In the genomic region with DNA sequence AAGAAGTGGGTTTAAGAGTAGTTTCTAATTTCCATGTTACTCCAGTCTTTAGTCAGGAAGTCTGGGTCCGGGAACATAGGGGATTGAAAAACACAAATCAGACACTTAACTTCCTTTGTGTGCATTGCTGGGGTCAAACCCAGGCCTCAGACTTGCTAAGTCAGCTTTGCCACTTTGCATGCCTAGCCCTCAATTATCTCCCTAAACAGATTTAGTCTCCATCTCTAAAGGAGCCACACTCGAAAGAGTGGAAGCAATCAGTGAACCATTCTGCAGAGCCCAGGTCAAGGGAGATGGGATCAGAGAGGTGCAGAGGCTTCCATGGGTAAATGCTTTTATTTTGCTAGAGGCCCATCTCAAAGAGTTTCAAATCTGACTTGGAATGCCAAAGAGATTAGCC, we compare ENCODE assay signal across 20 mouse cellular contexts. TPM values are rescaled to one million over a fixed set of nuclear protein-coding genes. Genes with fewer than 3 reads are reported as not detected.
"Had no signal": no experiment of that assay in that cellular context is flagged by ENCODE, and none has a peak within 500 bp of the region (broad histone marks: within the 10 kb centered on the region; RNA-seq: fewer than 3 reads in every experiment).

No protein-coding gene starts in this region.

- H3K27ac ChIP-seq: macrophage; midbrain, embryonic 13.5 days; midbrain, embryonic 15.5 days; neural tube, embryonic 12.5 days; stomach, embryonic 15.5 days; stomach, postnatal 0 days had no signal

- H3K4me3 ChIP-seq: megakaryocyte, embryonic 14.5 days; midbrain, embryonic 13.5 days; midbrain, embryonic 15.5 days; neural tube, embryonic 12.5 days; stomach, embryonic 15.5 days had no signal

- DNase-seq: lung, adult 18-20 months; lung, embryonic 14.5 days; lung, postnatal 10 days; lung, postnatal 36 days; right cerebral cortex, postnatal 14 days; thymus, adult 2 months; thymus, postnatal 25 days; thymus, postnatal 4 days had no signal

- H3K9me3 ChIP-seq: megakaryocyte, embryonic 14.5 days; midbrain, embryonic 13.5 days; midbrain, embryonic 15.5 days; neural tube, embryonic 12.5 days; stomach, embryonic 15.5 days had no signal

- H3K36me3 ChIP-seq: midbrain, embryonic 15.5 days had no signal

- H3K4me1 ChIP-seq: midbrain, embryonic 13.5 days; midbrain, embryonic 15.5 days; neural tube, embryonic 12.5 days; stomach, embryonic 15.5 days had no signal

- H3K9ac ChIP-seq: lung, embryonic 14.5 days; midbrain, embryonic 13.5 days; midbrain, embryonic 15.5 days; neural tube, embryonic 12.5 days; stomach, embryonic 15.5 days had no signal

- ATAC-seq: midbrain, embryonic 13.5 days; midbrain, embryonic 15.5 days had no signal

- H3K4me2 ChIP-seq: lung, embryonic 14.5 days; midbrain, embryonic 11.5 days; midbrain, embryonic 13.5 days; midbrain, embryonic 15.5 days; neural tube, embryonic 12.5 days; stomach, embryonic 15.5 days had no signal

- H3K27me3 ChIP-seq: midbrain, embryonic 13.5 days; midbrain, embryonic 15.5 days; neural tube, embryonic 12.5 days; stomach, embryonic 15.5 days had no signal

RNA-seq across cellular contexts. Expression of gene Chst5, which starts 41.6 kb away (rescaled TPM):
- total RNA-seq: megakaryocyte progenitor cell, adult 5-6 weeks; monocyte, adult 5-6 weeks; neutrophil, adult 5-6 weeks had no signal
- polyA plus RNA-seq: macrophage; spleen, adult 2 months had no signal
